17 mouse cellular contexts compared by ENCODE assay signal in genomic region chr6:31830610-31831009, GRCm38 (mm10).
DNase-seq lines count a peak whose midpoint lies in the region; ATAC-seq lines count a peak whose summit lies in the region.
"Had no signal": no experiment of that assay in that cellular context is flagged by ENCODE, and none has a peak within 500 bp of the region (broad histone marks: within the 10 kb centered on the region; RNA-seq: fewer than 3 reads in every experiment).

No protein-coding gene starts in this region.

- ATAC-seq in forebrain, embryonic 14.5 days = no peak
- ATAC-seq in forebrain, embryonic 16.5 days = no peak
- ATAC-seq in neural tube, embryonic 12.5 days (ENCODE audit: low FRiP score, low read depth) = 0 out of 2 replicates have a peak, but pooled peaks have one; percentile 38
- peak; percentile 38; the same call in 1 of the 2 replicates for ATAC-seq in neural tube, embryonic 15.5 days (ENCODE audit: low FRiP score)
- no peak for ATAC-seq in monocyte, adult 5-6 weeks (replicated peaks; ENCODE audit: insufficient number of reproducible peaks, low FRiP score, low TSS enrichment, poor library complexity, severe bottlenecking)
- ATAC-seq: forebrain, embryonic 15.5 days; lung, postnatal 0 days had no signal

- WGBS in forebrain, embryonic 14.5 days = 59% methylated on average over 11 of the region's 11 CpGs
- 66% methylated on average over 11 of the region's 11 CpGs for WGBS in forebrain, embryonic 16.5 days
- WGBS in neural tube, embryonic 12.5 days = 16% methylated on average over 11 of the region's 11 CpGs
- WGBS in neural tube, embryonic 15.5 days = 3% methylated on average over 11 of the region's 11 CpGs

- peak; percentile 19 for DNase-seq in forebrain, embryonic 14.5 days (ENCODE audit: low spot score)
- no peak for DNase-seq in neural tube, embryonic 10.5 days (ENCODE audit: extremely low spot score, low spot score)
- peak; percentile 35 for DNase-seq in layer of hippocampus, adult 9-10 months (ENCODE audit: low spot score)
- no peak for DNase-seq in retina, postnatal 1 day
- DNase-seq: B cell, adult 2 months; cerebellum, adult 9-11 months; gastrocnemius, postnatal 14 days had no signal

- no peak overlapping the region for H3K4me3 ChIP-seq in forebrain, embryonic 14.5 days (ENCODE audit: low read depth, low read length)
- H3K4me3 ChIP-seq in forebrain, embryonic 16.5 days (replicated peaks; ENCODE audit: low read length) = no peak overlapping the region
- no peak overlapping the region for H3K4me3 ChIP-seq in neural tube, embryonic 12.5 days
- no peak overlapping the region for H3K4me3 ChIP-seq in neural tube, embryonic 15.5 days (replicated peaks)
- H3K4me3 ChIP-seq: embryonic facial prominence, embryonic 10.5 days; forebrain, embryonic 15.5 days; limb, embryonic 13.5 days; megakaryocyte, embryonic 14.5 days had no signal

- no peaks in the 10 kb centered on the region for H3K4me1 ChIP-seq in forebrain, embryonic 14.5 days (ENCODE audit: control insufficient read depth, insufficient read depth, low read length)
- 0 out of 2 replicates have a peak, but pooled peaks cover 6% of the 10 kb centered on the region for H3K4me1 ChIP-seq in forebrain, embryonic 16.5 days (replicated peaks; ENCODE audit: control insufficient read depth, insufficient read depth, low read length)
- peaks cover 9% of the 10 kb centered on the region; the same call in 1 of the 2 replicates for H3K4me1 ChIP-seq in neural tube, embryonic 12.5 days
- H3K4me1 ChIP-seq in neural tube, embryonic 15.5 days = peaks cover 12% of the 10 kb centered on the region; the same call in 1 of the 2 replicates
- H3K4me1 ChIP-seq: megakaryocyte, embryonic 14.5 days had no signal

- no peaks in the 10 kb centered on the region for H3K36me3 ChIP-seq in forebrain, embryonic 14.5 days (ENCODE audit: control insufficient read depth, insufficient read depth, low read length)
- no peaks in the 10 kb centered on the region for H3K36me3 ChIP-seq in forebrain, embryonic 16.5 days (ENCODE audit: control insufficient read depth, insufficient read depth)
- no peaks in the 10 kb centered on the region for H3K36me3 ChIP-seq in neural tube, embryonic 12.5 days
- H3K36me3 ChIP-seq in neural tube, embryonic 15.5 days = no peaks in the 10 kb centered on the region
- H3K36me3 ChIP-seq: embryonic facial prominence, embryonic 10.5 days; forebrain, embryonic 15.5 days; limb, embryonic 13.5 days had no signal

- H3K9ac ChIP-seq in forebrain, embryonic 14.5 days (ENCODE audit: low read length) = no peak overlapping the region
- no peak overlapping the region for H3K9ac ChIP-seq in forebrain, embryonic 16.5 days (replicated peaks; ENCODE audit: low read depth, low read length)
- no peak overlapping the region for H3K9ac ChIP-seq in neural tube, embryonic 12.5 days
- no peak overlapping the region for H3K9ac ChIP-seq in neural tube, embryonic 15.5 days (replicated peaks)
- H3K9ac ChIP-seq: forebrain, embryonic 15.5 days; limb, embryonic 13.5 days; liver, embryonic 14.5 days had no signal

- no peaks in the 10 kb centered on the region for H3K9me3 ChIP-seq in forebrain, embryonic 14.5 days (replicated peaks; ENCODE audit: control insufficient read depth, low read length)
- no peaks in the 10 kb centered on the region for H3K9me3 ChIP-seq in forebrain, embryonic 16.5 days (ENCODE audit: control insufficient read depth, low read length)
- H3K9me3 ChIP-seq in neural tube, embryonic 12.5 days = no peaks in the 10 kb centered on the region
- H3K9me3 ChIP-seq in neural tube, embryonic 15.5 days (replicated peaks) = no peaks in the 10 kb centered on the region
- H3K9me3 ChIP-seq: embryonic facial prominence, embryonic 10.5 days; forebrain, embryonic 15.5 days; limb, embryonic 13.5 days; megakaryocyte, embryonic 14.5 days had no signal

- H3K27me3 ChIP-seq in forebrain, embryonic 14.5 days (replicated peaks; ENCODE audit: control insufficient read depth, insufficient read depth, low read length) = no peaks in the 10 kb centered on the region
- no peaks in the 10 kb centered on the region for H3K27me3 ChIP-seq in forebrain, embryonic 16.5 days (replicated peaks; ENCODE audit: control insufficient read depth, insufficient read depth, low read length)
- no peaks in the 10 kb centered on the region for H3K27me3 ChIP-seq in neural tube, embryonic 12.5 days (replicated peaks)
- H3K27me3 ChIP-seq in neural tube, embryonic 15.5 days (replicated peaks) = no peaks in the 10 kb centered on the region
- H3K27me3 ChIP-seq: forebrain, embryonic 15.5 days; limb, embryonic 13.5 days; megakaryocyte, embryonic 14.5 days had no signal

- H3K27ac ChIP-seq in forebrain, embryonic 14.5 days (ENCODE audit: low read depth, low read length) = no peak overlapping the region
- H3K27ac ChIP-seq in forebrain, embryonic 16.5 days (ENCODE audit: low read length) = no peak overlapping the region
- H3K27ac ChIP-seq in neural tube, embryonic 12.5 days = no peak overlapping the region
- H3K27ac ChIP-seq in neural tube, embryonic 15.5 days (replicated peaks) = peak overlapping the region; percentile 2; the same call in 1 of the 2 replicates
- H3K27ac ChIP-seq: embryonic facial prominence, embryonic 10.5 days; forebrain, embryonic 15.5 days; limb, embryonic 13.5 days; liver, embryonic 14.5 days had no signal

- H3K4me2 ChIP-seq in forebrain, embryonic 14.5 days (ENCODE audit: low read length) = no peak overlapping the region
- H3K4me2 ChIP-seq in forebrain, embryonic 16.5 days (ENCODE audit: low read length) = no peak overlapping the region
- H3K4me2 ChIP-seq in neural tube, embryonic 12.5 days (replicated peaks) = peak overlapping the region; percentile 22; the same call in 1 of the 2 replicates
- peak overlapping the region; percentile 19 for H3K4me2 ChIP-seq in neural tube, embryonic 15.5 days
- H3K4me2 ChIP-seq: forebrain, embryonic 15.5 days; limb, embryonic 13.5 days had no signal

Comparison
In these comparisons a context has a peak if more than half of its experiments do, and no peak if none do; other contexts are left out.
1. ATAC-seq: peak in neural tube, embryonic 12.5 days (single experiment) and neural tube, embryonic 15.5 days (single experiment); none in forebrain, embryonic 14.5 days (single experiment), forebrain, embryonic 16.5 days (single experiment) and monocyte, adult 5-6 weeks (single experiment).
2. DNase-seq: peak in forebrain, embryonic 14.5 days (single experiment) and layer of hippocampus, adult 9-10 months (single experiment); none in neural tube, embryonic 10.5 days (single experiment) and retina, postnatal 1 day (single experiment).
3. H3K4me2 ChIP-seq: peak in neural tube, embryonic 12.5 days (single experiment) and neural tube, embryonic 15.5 days (single experiment); none in forebrain, embryonic 14.5 days (single experiment) and forebrain, embryonic 16.5 days (single experiment).